Mouse (Mus musculus) forebrain, embryonic 13.5 days (tissue): ENCODE data around the gene Ndufb6. TPM values are rescaled to one million over a fixed set of nuclear protein-coding genes. Genes with fewer than 3 reads are reported as not detected.
"Not testable (repeated sequence)": the region's sequence is repeated elsewhere in the genome, so short reads cannot be mapped to it uniquely, and the experiment has no call there.

Experiments
- ATAC-seq: fragments of 200-750 bp; cut with Nextera tagmentation; 2 replicates; pipeline ENCODE4 v1.8.0; 2017
- H3K27ac ChIP-seq: fragments of 300-500 bp; sonication (generic); 2 replicates; pipeline ENCODE4 v1.5.1; 2015; ENCODE audit warnings: inconsistent platforms, mild to moderate bottlenecking, moderate library complexity
- H3K27me3 ChIP-seq: fragments of 300-500 bp; sonication (generic); 2 replicates; pipeline ENCODE4 v1.6.1; 2015; ENCODE audit warnings: mild to moderate bottlenecking, inconsistent platforms
- H3K36me3 ChIP-seq: fragments of 300-500 bp; sonication (generic); 2 replicates; pipeline ENCODE4 v1.6.1; 2015; ENCODE audit warnings: mild to moderate bottlenecking, inconsistent platforms; ENCODE audit not compliant: poor library complexity, severe bottlenecking
- H3K4me1 ChIP-seq: fragments of 300-500 bp; sonication (generic); 2 replicates; pipeline ENCODE4 v1.6.1; 2015; ENCODE audit warnings: inconsistent platforms
- H3K4me2 ChIP-seq: fragments of 300-500 bp; sonication (generic); 2 replicates; pipeline ENCODE4 v1.6.1; 2015; ENCODE audit warnings: inconsistent platforms, mild to moderate bottlenecking, moderate library complexity
- H3K4me3 ChIP-seq: fragments of 300-500 bp; sonication (generic); 2 replicates; pipeline ENCODE4 v1.5.1; 2015; ENCODE audit warnings: mild to moderate bottlenecking, inconsistent platforms
- H3K9ac ChIP-seq: fragments of 300-500 bp; sonication (generic); 2 replicates; pipeline ENCODE4 v1.6.1; 2015; ENCODE audit warnings: mild to moderate bottlenecking, inconsistent platforms
- H3K9me3 ChIP-seq: fragments of 300-500 bp; sonication (generic); replicated peaks from 2 replicates; pipeline ENCODE4 v1.6.1; 2016; ENCODE audit warnings: inconsistent platforms
- whole genome bisulfite sequencing: fragments of 180-500 bp; shearing (Covaris S2); methylation state at CpG from one replicate; pipeline ENCODE4 v1.1.7; 2015; 5-methylcytosine and 5-hydroxymethylcytosine counted together
- polyA plus RNA-seq: library from polyadenylated mRNA; unstranded; fragments of >200 nt; fragmentation: Nextera tagmentation; extraction: Ambion mirVana; gene quantifications from 2 replicates; pipeline ENCODE4 v1.2.1, GENCODE M21; 2015

Gene Ndufb6
- 306 and 322 TPM in 2 replicates for polyA plus RNA-seq

DNA sequence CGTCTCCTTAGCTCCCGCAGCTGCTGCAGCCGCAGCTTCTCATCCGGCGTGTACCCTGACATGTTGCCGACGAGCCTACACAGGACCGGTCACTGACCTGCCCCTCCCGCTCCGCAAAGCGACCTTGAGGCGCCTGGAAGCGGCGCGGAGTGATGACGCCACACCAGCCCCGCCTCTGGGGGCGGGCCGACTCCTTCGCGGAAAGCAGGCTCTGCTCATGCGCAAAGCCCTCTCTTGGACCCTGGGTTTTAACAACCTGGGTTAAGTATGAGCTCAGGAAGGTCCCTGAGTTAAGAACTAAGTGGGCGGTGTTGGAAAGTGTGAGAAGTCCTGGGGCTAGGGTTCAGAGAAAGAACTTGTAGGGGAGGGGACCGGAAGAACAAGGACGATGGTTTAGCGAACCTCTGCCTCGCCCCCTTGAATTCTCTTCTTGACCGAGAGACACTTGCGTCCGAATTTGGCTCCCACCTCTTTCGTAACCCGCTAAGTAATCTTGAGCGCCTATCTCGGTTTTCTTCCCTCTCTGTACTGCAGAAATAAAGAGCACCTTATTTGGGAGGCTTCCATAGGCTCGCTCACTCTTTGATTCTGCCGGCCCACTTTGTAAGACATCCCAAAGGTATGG is at the start of gene Ndufb6:
Gene Ndufb6, minus strand, starts transcription at position 146 of the 625 bp plus-strand sequence.
- ATAC-seq: peak; percentile 95
- WGBS: under 1% methylated on average over 36 of the region's 36 CpGs

DNA sequence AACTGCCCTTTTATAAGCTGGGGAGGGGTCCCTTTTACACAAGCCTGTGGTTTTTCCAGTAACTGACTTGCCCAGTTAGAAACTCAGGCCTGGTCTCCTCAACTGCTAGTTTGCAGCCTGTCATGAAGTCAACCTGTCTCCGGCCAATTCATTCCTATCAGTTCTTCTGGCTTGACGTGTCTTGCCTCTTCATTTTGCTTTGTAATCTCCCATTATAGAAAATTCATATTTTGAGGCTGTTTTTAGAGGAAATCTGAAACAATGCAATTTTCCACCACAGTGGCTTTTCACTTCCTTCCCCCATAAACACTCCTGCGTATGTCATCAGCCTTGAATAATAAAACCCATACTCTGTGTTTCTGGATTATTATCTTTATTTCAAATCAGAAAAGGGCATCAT is 47.9 kb upstream of the Ndufb6 start:
- Histone ChIP-seq H3K9ac (no peak overlapping the region), H3K27ac (no peak overlapping the region), H3K36me3 (no peaks in the 10 kb centered on the region), H3K4me2 (no peak overlapping the region), H3K4me1 (no peaks in the 10 kb centered on the region), H3K27me3 (no peaks in the 10 kb centered on the region), H3K9me3 (no peaks in the 10 kb centered on the region), H3K4me3 (no peak overlapping the region)
- no peak for ATAC-seq
- 92% methylated on average over 3 of the region's 3 CpGs for WGBS

More for the DNA sequence above, at the start of gene Ndufb6:
- H3K27ac ChIP-seq: no peak within 1 kb of the TSS
- no peaks in the 10 kb centered on the region for H3K9me3 ChIP-seq
- peak within 1 kb of the TSS; percentile 90 for H3K4me3 ChIP-seq
- peak within 1 kb of the TSS; percentile 95 for H3K4me2 ChIP-seq
- H3K36me3 ChIP-seq: peaks cover 19% of the 10 kb centered on the region
- H3K4me1 ChIP-seq: peaks cover 14% of the 10 kb centered on the region
- peak within 1 kb of the TSS; percentile 90 for H3K9ac ChIP-seq
- H3K27me3 ChIP-seq: no peaks in the 10 kb centered on the region

DNA sequence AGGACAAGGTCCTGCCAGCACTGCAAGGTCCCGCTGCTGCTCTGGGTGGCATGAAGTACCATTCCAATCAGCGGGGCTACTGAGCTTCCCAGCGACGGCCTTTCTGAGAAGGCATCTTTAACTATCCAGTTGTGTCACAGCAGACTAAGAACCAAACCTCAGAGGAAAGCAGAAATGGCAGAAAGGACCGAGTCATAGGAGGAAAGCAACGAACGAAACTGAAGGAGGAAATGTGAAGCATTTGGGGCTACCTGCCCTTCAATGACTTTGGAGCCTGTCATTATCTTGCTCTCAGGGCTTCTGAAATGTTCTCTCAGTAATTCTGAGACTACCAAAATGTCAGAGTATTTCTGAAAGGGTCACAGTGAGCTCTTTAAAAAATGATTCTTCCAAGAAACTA is 45.4 kb upstream of the Ndufb6 start:
- H3K27me3 ChIP-seq: no peaks in the 10 kb centered on the region
- no peak overlapping the region for H3K4me3 ChIP-seq
- H3K36me3 ChIP-seq: no peaks in the 10 kb centered on the region
- H3K4me1 ChIP-seq: no peaks in the 10 kb centered on the region
- no peak overlapping the region for H3K9ac ChIP-seq
- H3K4me2 ChIP-seq: no peak overlapping the region
- ATAC-seq: no peak
- WGBS: 89% methylated on average over 7 of the region's 7 CpGs
- no peaks in the 10 kb centered on the region for H3K9me3 ChIP-seq
- H3K27ac ChIP-seq: no peak overlapping the region

DNA sequence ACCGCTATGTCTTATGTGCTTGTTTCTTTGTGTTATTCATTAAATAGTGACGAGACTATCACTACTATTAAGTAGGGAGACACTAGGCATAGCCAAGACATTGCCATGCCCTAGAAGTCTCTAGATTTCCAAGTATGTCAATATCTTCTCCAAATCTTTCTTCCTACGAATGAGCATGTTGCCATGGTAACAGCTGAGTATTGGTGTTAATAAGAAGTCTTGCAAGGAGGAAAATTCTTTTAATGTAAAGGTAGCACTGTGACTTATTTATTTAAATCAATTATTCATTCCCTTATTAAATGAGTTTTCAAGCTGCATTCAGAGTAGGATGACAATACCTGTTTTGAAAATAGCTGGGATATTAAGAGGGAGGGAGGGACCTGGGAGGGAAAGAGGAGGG is 38.2 kb upstream of the Ndufb6 start:
- WGBS: 74% methylated on average over 3 of the region's 3 CpGs
- Histone ChIP-seq H3K9ac (no peak overlapping the region), H3K9me3 (no peaks in the 10 kb centered on the region), H3K27me3 (no peaks in the 10 kb centered on the region), H3K4me2 (no peak overlapping the region), H3K36me3 (no peaks in the 10 kb centered on the region), H3K4me1 (no peaks in the 10 kb centered on the region), H3K4me3 (no peak overlapping the region), H3K27ac (no peak overlapping the region)
- no peak for ATAC-seq

DNA sequence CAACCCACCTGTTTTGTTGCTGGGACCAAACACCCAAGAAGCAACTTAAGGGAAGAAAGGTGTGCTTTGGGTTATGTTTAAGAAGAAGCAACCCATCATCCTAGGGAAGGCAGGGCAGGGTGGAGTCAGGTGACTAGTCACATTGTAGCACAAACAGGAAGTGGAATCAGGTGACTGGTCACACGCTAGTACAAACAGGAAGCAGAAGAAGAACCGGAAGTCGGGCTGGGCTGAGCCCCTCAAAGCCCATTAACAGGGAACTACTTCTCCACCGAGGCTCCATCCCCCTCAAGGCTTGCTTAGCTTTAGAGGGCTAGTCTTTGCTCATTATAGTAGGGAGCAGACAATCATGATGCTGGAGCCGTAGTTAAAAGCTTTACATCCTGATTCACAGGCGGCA is 33.8 kb upstream of the Ndufb6 start:
- Histone ChIP-seq H3K4me1 (no peaks in the 10 kb centered on the region), H3K27ac (no peak overlapping the region), H3K9ac (no peak overlapping the region), H3K4me2 (no peak overlapping the region), H3K27me3 (no peaks in the 10 kb centered on the region), H3K9me3 (no peaks in the 10 kb centered on the region), H3K4me3 (no peak overlapping the region), H3K36me3 (no peaks in the 10 kb centered on the region)
- 93% methylated on average over 6 of the region's 6 CpGs for WGBS
- ATAC-seq: no peak

DNA sequence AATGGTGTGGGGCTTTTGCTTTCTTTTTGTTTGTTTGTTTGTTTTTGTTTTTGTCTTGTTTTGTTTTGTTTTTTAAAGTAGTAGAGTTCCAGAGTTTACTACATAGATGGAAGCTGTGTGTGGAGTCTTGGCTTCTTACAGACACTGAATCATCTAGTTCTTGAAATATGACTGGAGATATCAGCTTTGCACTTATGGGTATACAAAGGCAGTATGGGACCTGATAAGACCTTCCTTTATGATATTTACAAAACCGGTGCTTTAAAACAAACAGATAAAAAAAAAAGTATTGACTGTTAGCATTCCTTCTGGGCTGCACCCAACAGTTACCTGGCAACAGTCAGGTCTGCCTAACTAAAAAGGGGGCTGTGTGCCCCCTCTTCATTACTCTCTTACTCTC is 33.0 kb upstream of the Ndufb6 start:
- Histone ChIP-seq H3K4me1 (no peaks in the 10 kb centered on the region), H3K27ac (no peak overlapping the region), H3K9me3 (no peaks in the 10 kb centered on the region), H3K9ac (no peak overlapping the region), H3K4me2 (no peak overlapping the region), H3K4me3 (no peak overlapping the region), H3K27me3 (no peaks in the 10 kb centered on the region), H3K36me3 (no peaks in the 10 kb centered on the region)
- ATAC-seq: no peak
- WGBS: 90% methylated on average over 1 of the region's 1 CpGs

DNA sequence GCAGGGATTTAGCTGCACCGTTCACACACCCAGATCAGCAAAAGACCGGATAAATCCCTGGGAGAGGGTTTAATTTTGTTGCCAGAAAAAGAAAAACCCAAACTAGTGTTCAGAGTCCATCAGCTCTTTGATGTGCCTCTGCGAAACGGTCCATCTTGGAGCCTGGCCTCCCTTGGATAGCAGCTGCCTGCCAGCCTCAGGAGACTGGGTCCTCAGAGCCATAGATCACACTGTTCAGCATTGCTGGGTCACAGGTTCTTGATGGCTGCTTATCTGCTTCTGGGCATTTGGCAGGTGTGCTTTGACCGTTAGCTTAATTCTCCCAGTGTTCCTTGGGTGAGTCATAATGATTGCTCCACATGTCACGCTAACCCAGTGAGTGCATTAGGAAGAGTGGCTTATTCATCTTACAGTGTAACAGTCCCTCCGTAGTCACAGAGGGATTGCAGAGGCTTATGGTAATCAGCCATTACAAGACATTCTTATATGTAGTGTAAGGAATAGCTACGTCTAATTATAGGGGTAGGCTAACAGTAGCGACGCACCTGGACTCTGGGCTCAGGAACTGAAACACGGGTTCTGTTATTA is 31.7 kb upstream of the Ndufb6 start:
- Histone ChIP-seq H3K9ac (no peak overlapping the region), H3K4me1 (no peaks in the 10 kb centered on the region), H3K4me3 (no peak overlapping the region), H3K36me3 (no peaks in the 10 kb centered on the region), H3K27me3 (no peaks in the 10 kb centered on the region), H3K4me2 (no peak overlapping the region), H3K9me3 (no peaks in the 10 kb centered on the region), H3K27ac (no peak overlapping the region)
- no peak for ATAC-seq
- WGBS: 82% methylated on average over 11 of the region's 11 CpGs

DNA sequence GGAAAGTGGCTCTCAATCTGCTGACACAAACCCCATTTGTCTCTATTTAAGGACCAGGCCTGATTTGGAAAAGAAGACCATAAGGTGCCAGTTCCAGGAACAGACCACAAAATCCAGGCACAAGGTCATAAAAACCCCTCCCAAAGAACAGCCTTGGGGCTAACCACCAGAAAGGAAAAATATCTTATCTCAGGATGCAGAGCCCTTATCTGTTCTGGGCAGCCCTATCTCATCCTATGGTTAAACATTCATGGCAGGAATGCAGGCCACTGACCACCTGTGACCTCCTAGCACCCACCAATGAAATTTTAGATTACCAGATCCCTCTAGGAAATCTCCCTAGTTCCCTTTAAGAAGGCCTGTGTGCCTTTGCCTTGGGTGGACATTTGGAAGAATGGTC is 30.5 kb upstream of the Ndufb6 start:
- H3K27ac ChIP-seq: no peak overlapping the region
- no peak for ATAC-seq
- no peak overlapping the region for H3K4me3 ChIP-seq
- no peaks in the 10 kb centered on the region for H3K4me1 ChIP-seq
- H3K36me3 ChIP-seq: no peaks in the 10 kb centered on the region
- no peak overlapping the region for H3K4me2 ChIP-seq
- H3K9me3 ChIP-seq: no peaks in the 10 kb centered on the region
- no peaks in the 10 kb centered on the region for H3K27me3 ChIP-seq
- no peak overlapping the region for H3K9ac ChIP-seq

DNA sequence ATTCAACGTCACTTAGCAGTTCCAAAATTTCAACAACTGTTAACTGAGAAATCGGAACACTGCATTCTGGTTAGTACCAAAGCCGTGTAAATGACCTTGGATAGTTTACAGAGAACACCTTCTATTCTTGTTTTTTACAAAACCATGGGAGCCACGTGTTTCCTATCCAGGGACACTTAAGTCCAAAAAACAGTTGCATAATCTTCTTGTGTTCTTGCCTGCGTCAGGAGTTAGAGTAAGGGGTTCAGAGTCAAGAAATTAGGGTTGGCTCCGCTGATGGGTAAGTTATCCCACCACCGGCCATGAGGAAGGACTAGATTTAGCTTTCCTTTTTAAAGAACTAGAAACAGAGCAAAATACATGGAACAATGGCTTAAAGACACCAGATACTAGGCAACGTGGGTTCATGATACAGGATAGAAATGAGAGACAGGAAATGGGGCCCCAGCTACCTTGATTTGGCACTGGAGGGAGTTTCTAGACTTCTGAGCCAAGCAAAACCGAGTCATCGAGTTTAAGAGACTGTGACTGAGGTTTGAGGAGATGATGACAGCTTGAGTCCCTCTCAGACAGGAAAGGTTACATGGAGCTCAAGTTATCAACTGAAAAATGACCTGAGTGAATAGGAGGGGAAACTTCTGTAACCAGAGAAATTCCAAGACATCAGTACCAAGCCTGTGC is 23.4 kb upstream of the Ndufb6 start:
- 82% methylated on average over 10 of the region's 10 CpGs for WGBS
- no peak overlapping the region for H3K4me2 ChIP-seq
- no peak overlapping the region for H3K27ac ChIP-seq
- H3K9me3 ChIP-seq: no peaks in the 10 kb centered on the region
- no peaks in the 10 kb centered on the region for H3K36me3 ChIP-seq
- no peak for ATAC-seq
- H3K9ac ChIP-seq: no peak overlapping the region
- no peak overlapping the region for H3K4me3 ChIP-seq
- 0 out of 2 replicates have a peak, but pooled peaks cover 3% of the 10 kb centered on the region for H3K27me3 ChIP-seq
- no peaks in the 10 kb centered on the region for H3K4me1 ChIP-seq

DNA sequence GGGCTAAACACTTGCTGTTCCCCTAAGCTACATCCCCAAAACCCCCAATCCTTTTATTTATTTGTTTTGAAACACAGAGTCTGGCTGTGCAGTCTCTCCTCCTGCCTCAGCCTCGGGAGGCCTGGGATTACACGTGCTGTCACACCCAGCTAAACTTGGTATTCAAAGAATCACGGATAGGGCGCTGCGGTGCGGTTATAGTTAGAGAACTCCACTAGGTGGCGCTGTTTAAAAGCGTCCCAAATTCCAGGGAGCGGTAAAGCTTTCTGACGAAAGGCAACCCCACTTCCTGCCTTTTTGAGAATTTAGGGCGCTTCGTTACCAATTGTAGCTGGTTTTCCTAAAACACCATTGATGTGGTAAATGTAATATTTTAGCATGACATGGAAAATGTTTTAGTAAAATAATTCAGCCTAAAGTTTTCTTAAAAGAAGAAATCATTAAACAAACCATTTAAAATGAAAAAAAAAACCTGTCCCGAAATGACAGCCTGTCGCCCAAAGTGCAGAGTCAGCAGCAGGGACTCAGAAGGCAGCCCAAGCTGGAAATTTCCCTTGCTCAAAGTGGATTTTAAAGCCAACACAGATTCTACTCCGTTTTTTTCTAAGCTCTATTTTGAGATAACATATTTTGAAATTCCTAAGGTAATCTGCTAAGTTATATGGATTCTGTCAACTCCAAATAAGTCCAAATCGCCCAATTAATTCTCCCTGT is 22.0 kb upstream of the Ndufb6 start:
- H3K27ac ChIP-seq: no peak overlapping the region
- H3K4me3 ChIP-seq: no peak overlapping the region
- 0 out of 2 replicates have a peak, but pooled peaks cover 3% of the 10 kb centered on the region for H3K27me3 ChIP-seq
- peak overlapping the region; percentile 44 for H3K4me2 ChIP-seq
- peak; percentile 89 for ATAC-seq
- H3K4me1 ChIP-seq: no peaks in the 10 kb centered on the region
- no peaks in the 10 kb centered on the region for H3K9me3 ChIP-seq
- H3K36me3 ChIP-seq: no peaks in the 10 kb centered on the region
- WGBS: 16% methylated on average over 16 of the region's 16 CpGs
- no peak overlapping the region for H3K9ac ChIP-seq

DNA sequence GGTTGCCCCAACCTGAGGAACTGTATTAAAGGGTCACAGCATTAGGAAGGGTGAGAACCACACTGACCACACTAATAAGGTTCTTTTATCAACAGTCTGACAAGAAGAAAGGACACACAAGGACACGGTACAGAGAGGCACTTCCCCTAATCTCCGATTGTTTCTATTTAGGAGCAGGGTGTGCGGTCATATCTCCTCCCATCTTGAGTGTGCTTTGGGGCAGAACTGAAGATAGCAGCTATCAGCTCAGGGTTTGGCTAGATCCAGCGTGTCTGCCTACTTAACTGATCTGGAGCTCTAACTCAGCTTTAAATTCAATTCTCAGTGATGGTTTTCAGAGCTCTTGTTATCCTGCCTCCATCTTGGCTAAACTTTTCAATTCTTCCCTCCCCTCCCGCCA is 19.9 kb upstream of the Ndufb6 start:
- WGBS: 74% methylated on average over 5 of the region's 5 CpGs
- H3K27ac ChIP-seq: no peak overlapping the region
- H3K4me1 ChIP-seq: no peaks in the 10 kb centered on the region
- no peaks in the 10 kb centered on the region for H3K36me3 ChIP-seq
- no peak for ATAC-seq
- no peak overlapping the region for H3K4me2 ChIP-seq
- H3K4me3 ChIP-seq: no peak overlapping the region
- no peaks in the 10 kb centered on the region for H3K27me3 ChIP-seq
- H3K9me3 ChIP-seq: peaks cover 6% of the 10 kb centered on the region; the same call in 1 of the 2 replicates
- H3K9ac ChIP-seq: no peak overlapping the region

DNA sequence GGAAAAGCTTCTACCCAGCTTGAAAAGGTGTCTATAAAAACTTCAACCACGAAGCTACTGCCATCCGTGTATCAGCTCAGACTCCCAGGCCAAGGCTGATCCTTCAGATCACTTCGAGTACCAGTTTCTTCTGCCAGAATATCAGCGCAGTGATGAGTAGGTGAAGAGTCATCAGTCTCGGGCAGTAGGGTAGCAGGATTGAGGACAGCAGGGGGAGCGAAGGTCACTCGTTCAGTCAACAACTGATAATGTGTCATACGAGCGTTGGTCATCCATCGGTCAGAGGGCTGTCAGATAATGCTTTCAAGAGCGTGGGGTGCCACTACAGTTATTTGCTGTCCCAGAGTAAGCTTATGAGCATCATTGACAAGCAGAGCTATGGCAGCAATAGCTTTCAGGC is 12.3 kb upstream of the Ndufb6 start:
- not testable (repeated sequence) for ATAC-seq, H3K4me2 ChIP-seq

More for the DNA sequence above, 12.3 kb upstream of the Ndufb6 start:
- H3K4me1 ChIP-seq, H3K27ac ChIP-seq, H3K36me3 ChIP-seq, H3K27me3 ChIP-seq, H3K4me3 ChIP-seq, H3K9ac ChIP-seq: not testable (repeated sequence)
- H3K9me3 ChIP-seq: peaks cover 11% of the 10 kb centered on the region
- 96% methylated on average over 11 of the region's 11 CpGs for WGBS
